Comparison of ENCODE assay signal across 26 mouse cellular contexts in genomic region chr17:65857617-65858016, GRCm38 (mm10). TPM values are rescaled to one million over a fixed set of nuclear protein-coding genes. Genes with fewer than 3 reads are reported as not detected.
A peak's percentile ranks its signal among the peaks of the same experiment; 100 is the strongest.
DNase-seq lines count a peak whose midpoint lies in the region; ATAC-seq lines count a peak whose summit lies in the region.
"Had no signal": no experiment of that assay in that cellular context is flagged by ENCODE, and none has a peak within 500 bp of the region (broad histone marks: within the 10 kb centered on the region; RNA-seq: fewer than 3 reads in every experiment).

No protein-coding gene starts in this region.

- 0 out of 2 replicates have a peak overlapping the region, but pooled peaks have one; percentile 39 for H3K9ac ChIP-seq in heart, embryonic 11.5 days (ENCODE audit: low read depth, low read length)
- no peak overlapping the region for H3K9ac ChIP-seq in liver, embryonic 15.5 days
- no peak overlapping the region for H3K9ac ChIP-seq in kidney, embryonic 14.5 days (ENCODE audit: low read depth, low read length)
- H3K9ac ChIP-seq: heart, embryonic 12.5 days; hindbrain, embryonic 14.5 days; limb, embryonic 15.5 days; lung, embryonic 15.5 days; midbrain, embryonic 12.5 days; neural tube, embryonic 12.5 days had no signal

- H3K36me3 ChIP-seq in heart, embryonic 11.5 days (ENCODE audit: control insufficient read depth, insufficient read depth, low read length), result peaks cover 4% of the 10 kb centered on the region
- H3K36me3 ChIP-seq in liver, embryonic 15.5 days (replicated peaks), result peaks cover 75% of the 10 kb centered on the region
- peaks cover 64% of the 10 kb centered on the region for H3K36me3 ChIP-seq in kidney, embryonic 14.5 days (ENCODE audit: control insufficient read depth, insufficient read depth, low read length)

- H3K4me3 ChIP-seq in heart, embryonic 11.5 days (ENCODE audit: low read depth, low read length), result no peak overlapping the region
- no peak overlapping the region for H3K4me3 ChIP-seq in liver, embryonic 15.5 days (replicated peaks)
- no peak overlapping the region for H3K4me3 ChIP-seq in kidney, embryonic 14.5 days (ENCODE audit: low read length)
- H3K4me3 ChIP-seq: heart, embryonic 12.5 days; left cerebral cortex, adult 2 months; limb, embryonic 15.5 days; lung, embryonic 15.5 days; midbrain, embryonic 12.5 days; myocyte; neural tube, embryonic 12.5 days had no signal

- no peaks in the 10 kb centered on the region for H3K27me3 ChIP-seq in heart, embryonic 11.5 days (ENCODE audit: control insufficient read depth, insufficient read depth, low read length)
- H3K27me3 ChIP-seq in liver, embryonic 15.5 days, result no peaks in the 10 kb centered on the region
- H3K27me3 ChIP-seq in kidney, embryonic 14.5 days (ENCODE audit: control insufficient read depth, insufficient read depth, low read length), result no peaks in the 10 kb centered on the region
- H3K27me3 ChIP-seq: CH12.LX; heart, embryonic 12.5 days; limb, embryonic 15.5 days; lung, embryonic 15.5 days; midbrain, embryonic 12.5 days; neural tube, embryonic 12.5 days had no signal

- H3K4me2 ChIP-seq in heart, embryonic 11.5 days, result no peak overlapping the region
- H3K4me2 ChIP-seq in liver, embryonic 15.5 days, result no peak overlapping the region
- H3K4me2 ChIP-seq in kidney, embryonic 14.5 days (replicated peaks; ENCODE audit: low read depth, low read length), result no peak overlapping the region
- H3K4me2 ChIP-seq: heart, embryonic 12.5 days; hindbrain, embryonic 14.5 days; limb, embryonic 15.5 days; lung, embryonic 15.5 days; midbrain, embryonic 12.5 days; neural tube, embryonic 12.5 days had no signal

- intact Hi-C loops in heart, postnatal 14 days (cut with DNase I), result no loop called here

- H3K4me1 ChIP-seq in heart, embryonic 11.5 days (ENCODE audit: control insufficient read depth, insufficient read depth, low read length), result 0 out of 2 replicates have a peak, but pooled peaks cover 6% of the 10 kb centered on the region
- peaks cover 15% of the 10 kb centered on the region for H3K4me1 ChIP-seq in liver, embryonic 15.5 days (replicated peaks)
- no peaks in the 10 kb centered on the region for H3K4me1 ChIP-seq in kidney, embryonic 14.5 days (ENCODE audit: control insufficient read depth, insufficient read depth, low read length)
- H3K4me1 ChIP-seq: limb, embryonic 15.5 days; lung, embryonic 15.5 days; midbrain, embryonic 12.5 days; neural tube, embryonic 12.5 days had no signal

- no peaks in the 10 kb centered on the region for H3K9me3 ChIP-seq in heart, embryonic 11.5 days (replicated peaks; ENCODE audit: control insufficient read depth, low read length)
- no peaks in the 10 kb centered on the region for H3K9me3 ChIP-seq in liver, embryonic 15.5 days (replicated peaks)
- no peaks in the 10 kb centered on the region for H3K9me3 ChIP-seq in kidney, embryonic 14.5 days (ENCODE audit: control insufficient read depth, low read length)
- H3K9me3 ChIP-seq: limb, embryonic 15.5 days; lung, embryonic 15.5 days; midbrain, embryonic 12.5 days; neural tube, embryonic 12.5 days had no signal

- no peak overlapping the region for H3K27ac ChIP-seq in heart, embryonic 11.5 days (ENCODE audit: low read depth, low read length)
- no peak overlapping the region for H3K27ac ChIP-seq in liver, embryonic 15.5 days (replicated peaks)
- H3K27ac ChIP-seq in kidney, embryonic 14.5 days (ENCODE audit: low read depth, low read length), result no peak overlapping the region
- H3K27ac ChIP-seq: hindbrain, embryonic 14.5 days; left cerebral cortex, adult 2 months; limb, embryonic 15.5 days; lung, embryonic 15.5 days; midbrain, embryonic 12.5 days; neural tube, embryonic 12.5 days had no signal

- DNase-seq in heart, postnatal 14 days, result no peak
- no peak for DNase-seq in ovary, postnatal 10 days (ENCODE audit: low spot score)
- no peak for DNase-seq in layer of hippocampus, adult 9-10 months (ENCODE audit: low spot score)
- DNase-seq: adrenal gland, postnatal 36 days; cerebellum, adult 2 months; cerebellum, postnatal 25 days; gastrocnemius, postnatal 25 days; heart, adult 11 months; kidney, adult 9 months; kidney, postnatal 14 days; left cerebral cortex, postnatal 4 days had no signal

- ATAC-seq in heart, embryonic 11.5 days (replicated peaks; ENCODE audit: insufficient number of reproducible peaks, low FRiP score, low TSS enrichment), result no peak
- ATAC-seq in common myeloid progenitor, adult 5-6 weeks (replicated peaks; ENCODE audit: low read depth, poor library complexity, severe bottlenecking), result peak; percentile 30; the same call in 1 of the 2 replicates
- peak; percentile 40; the same call in 1 of the 2 replicates for ATAC-seq in liver, embryonic 15.5 days (ENCODE audit: insufficient read depth)
- no peak for ATAC-seq in kidney, embryonic 14.5 days (ENCODE audit: low FRiP score, low TSS enrichment)
- ATAC-seq: forebrain, embryonic 14.5 days; intestine, postnatal 0 days had no signal

- WGBS in heart, embryonic 11.5 days (ENCODE audit: insufficient replicate concordance), result 17% methylated on average over 4 of the region's 4 CpGs
- 13% methylated on average over 4 of the region's 4 CpGs for WGBS in liver, embryonic 15.5 days (ENCODE audit: insufficient replicate concordance)
- 81% methylated on average over 4 of the region's 4 CpGs for WGBS in kidney, embryonic 14.5 days

RNA-seq across cellular contexts. Expression of gene Ralbp1, which starts 28.0 kb away (rescaled TPM):
- polyA plus RNA-seq in heart, embryonic 11.5 days (2014; fragmentation: Nextera tagmentation; extraction: Ambion mirVana), result 46.9 and 47.5 TPM in 2 replicates
- 10 to 100 TPM; 38.1 to 38.9 TPM for total RNA-seq in heart, postnatal 14 days (2021)
- total RNA-seq in common myeloid progenitor, adult 5-6 weeks (2017), result 114 and 116 TPM in 2 replicates
- 38.8 and 42.1 TPM in 2 replicates for polyA plus RNA-seq in liver, embryonic 15.5 days (2015; fragmentation: Nextera tagmentation; extraction: Ambion mirVana)
- 61.3 and 76.6 TPM in 2 replicates for polyA plus RNA-seq in kidney, embryonic 14.5 days (2014; fragmentation: Nextera tagmentation; extraction: Ambion mirVana)

Comparison
In these comparisons a context has a peak if more than half of its experiments do, and no peak if none do; other contexts are left out.
1. ATAC-seq: peak in common myeloid progenitor, adult 5-6 weeks (single experiment) and liver, embryonic 15.5 days (single experiment); none in heart, embryonic 11.5 days (single experiment) and kidney, embryonic 14.5 days (single experiment).